In the genomic region with DNA sequence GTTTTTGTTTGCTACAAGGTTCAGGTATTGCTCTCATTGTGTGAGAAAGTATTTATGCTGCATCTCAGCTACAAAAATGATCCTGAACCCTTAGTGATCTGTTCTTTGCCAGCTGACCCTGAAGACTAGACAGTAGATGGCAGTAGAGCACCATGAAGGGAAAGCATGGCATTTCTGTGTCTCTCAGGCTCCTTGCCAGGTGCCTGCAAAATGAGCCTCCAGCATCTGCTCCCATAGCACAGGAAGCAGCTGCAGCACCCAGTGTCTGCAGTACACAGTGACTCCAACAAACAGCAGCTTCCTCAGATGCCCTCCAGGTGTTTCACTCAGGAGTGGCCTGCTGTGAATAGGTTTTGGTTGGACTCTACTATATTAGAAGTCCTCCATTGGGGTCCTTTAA, we compare ENCODE assay signal across 12 mouse cellular contexts. TPM values are rescaled to one million over a fixed set of nuclear protein-coding genes. Genes with fewer than 3 reads are reported as not detected.
A peak's percentile ranks its signal among the peaks of the same experiment; 100 is the strongest.
DNase-seq lines count a peak whose midpoint lies in the region; ATAC-seq and TF ChIP-seq lines count a peak whose summit lies in the region.
"Not testable (repeated sequence)": the region's sequence is repeated elsewhere in the genome, so short reads cannot be mapped to it uniquely, and the experiment has no call there.
"Had no signal": no experiment of that assay in that cellular context is flagged by ENCODE, and none has a peak within 500 bp of the region (broad histone marks: within the 10 kb centered on the region; RNA-seq: fewer than 3 reads in every experiment).

No protein-coding gene starts in this region.

- H3K27ac ChIP-seq in ES-E14 (ENCODE audit: insufficient read depth, low read depth, low read length, poor library complexity, severe bottlenecking); forebrain, postnatal 0 days (ENCODE audit: low read depth, low read length); hindbrain, embryonic 10.5 days; layer of hippocampus, adult 2 months; lung, postnatal 0 days (ENCODE audit: low read length): not testable (repeated sequence)

- peak; percentile 11 for DNase-seq in ES-E14 (ENCODE audit: low read depth, low spot score)
- peak; percentile 59 to 66 for DNase-seq in cerebellum, adult 18-20 months
- DNase-seq in forebrain, postnatal 0 days: peak; percentile 86
- DNase-seq in hindbrain, embryonic 10.5 days (ENCODE audit: low spot score): peak; percentile 12
- DNase-seq in layer of hippocampus, adult 2 months (ENCODE audit: low spot score in 2 of 2): peak; percentile 71 to 74
- DNase-seq in lung, postnatal 0 days (ENCODE audit: low spot score): peak; percentile 52
- peak; percentile 51 for DNase-seq in ovary, postnatal 14 days (ENCODE audit: low spot score)
- peak; percentile 74 for DNase-seq in thymus, postnatal 14 days

- TF ChIP-seq CTCF in forebrain, postnatal 0 days (IDR thresholded peaks at IDR 0.05; ENCODE audit: low read depth): peak; percentile 84
- TF ChIP-seq CTCF in layer of hippocampus, adult 2 months (conservative IDR thresholded peaks at IDR 0.05): peak; percentile 83
- peak; percentile 75 for TF ChIP-seq CTCF in lung, postnatal 0 days (IDR thresholded peaks at IDR 0.05)

- H3K9ac ChIP-seq in ES-E14 (ENCODE audit: insufficient read depth, low read depth, low read length, poor library complexity, severe bottlenecking); forebrain, postnatal 0 days; lung, postnatal 0 days (replicated peaks; ENCODE audit: low read depth): not testable (repeated sequence)

- in situ Hi-C loops in ES-E14 (cut with MboI; ENCODE audit: low sequenced_read_pairs in 2 of 2, unreplicated experiment in 2 of 2): not testable (repeated sequence)

- not testable (repeated sequence) for TF ChIP-seq EP300 in lung, postnatal 0 days (IDR thresholded peaks at IDR 0.05)

- H3K4me1 ChIP-seq in ES-E14 (ENCODE audit: control insufficient read depth in 2 of 2, insufficient read depth in 2 of 2, low read length in 2 of 2, poor library complexity in 1 of 2); forebrain, postnatal 0 days (ENCODE audit: insufficient read depth); hindbrain, embryonic 10.5 days (replicated peaks); lung, postnatal 0 days (ENCODE audit: insufficient read depth, low read depth, low read length): not testable (repeated sequence)

- not testable (repeated sequence) for H3K9me3 ChIP-seq in ES-E14 (ENCODE audit: control insufficient read depth, insufficient read depth, low read depth, low read length); forebrain, postnatal 0 days (ENCODE audit: low read length); hindbrain, embryonic 10.5 days; lung, postnatal 0 days (ENCODE audit: low read length)

- H3K36me3 ChIP-seq in ES-E14 (ENCODE audit: control insufficient read depth, insufficient read depth, low read length, poor library complexity, severe bottlenecking); forebrain, postnatal 0 days (ENCODE audit: insufficient read depth); hindbrain, embryonic 10.5 days; lung, postnatal 0 days (ENCODE audit: insufficient read depth, low read length): not testable (repeated sequence)

- not testable (repeated sequence) for H3K4me3 ChIP-seq in ES-E14 (ENCODE audit: insufficient read depth in 1 of 2, low read depth in 1 of 2, low read length in 2 of 2, poor library complexity in 1 of 2, severe bottlenecking in 1 of 2); forebrain, postnatal 0 days (ENCODE audit: low read depth, low read length); hindbrain, embryonic 10.5 days; layer of hippocampus, adult 2 months; lung, postnatal 0 days (ENCODE audit: low read depth, low read length)

- not testable (repeated sequence) for H3K27me3 ChIP-seq in forebrain, postnatal 0 days (ENCODE audit: insufficient read depth, low read length); hindbrain, embryonic 10.5 days (ENCODE audit: insufficient read depth, poor library complexity, severe bottlenecking); lung, postnatal 0 days (replicated peaks; ENCODE audit: insufficient read depth, low read length)

- peak; percentile 78 for ATAC-seq in forebrain, postnatal 0 days
- not testable (repeated sequence) for ATAC-seq in lung, postnatal 0 days

- H3K4me2 ChIP-seq in forebrain, postnatal 0 days (ENCODE audit: low read depth); lung, postnatal 0 days (replicated peaks; ENCODE audit: low read depth, low read length): not testable (repeated sequence)

RNA-seq across cellular contexts. Expression of a gene that starts 12.9 kb away (rescaled TPM):
- total RNA-seq in ES-E14 (2012; rRNA removed): not detected in 2 replicates
- total RNA-seq in forebrain, postnatal 0 days (2014; rRNA removed): not detected in 2 replicates
- not detected in 2 replicates for polyA plus RNA-seq in forebrain, postnatal 0 days (2015; fragmentation: Nextera tagmentation; extraction: Ambion mirVana)
- polyA plus RNA-seq in hindbrain, embryonic 10.5 days (2016; fragmentation: Nextera tagmentation; extraction: Ambion mirVana): not detected in 2 replicates
- total RNA-seq in layer of hippocampus, adult 2 months (2021): not detected
- polyA plus RNA-seq in lung, postnatal 0 days (2015; fragmentation: Nextera tagmentation; extraction: Ambion mirVana): not detected in 2 replicates
- total RNA-seq: adrenal gland, adult 18-20 months had no signal
- polyA plus RNA-seq: heart, embryonic 11.5 days; lung, embryonic 15.5 days; stomach, embryonic 15.5 days had no signal

RNA-seq across cellular contexts. Expression of a gene that starts 29.4 kb away (rescaled TPM):
- total RNA-seq in ES-E14 (2012; rRNA removed): not detected in 2 replicates
- total RNA-seq in forebrain, postnatal 0 days (2014; rRNA removed): not detected in 2 replicates
- not detected in 2 replicates for polyA plus RNA-seq in forebrain, postnatal 0 days (2015; fragmentation: Nextera tagmentation; extraction: Ambion mirVana)
- polyA plus RNA-seq in hindbrain, embryonic 10.5 days (2016; fragmentation: Nextera tagmentation; extraction: Ambion mirVana): not detected in 2 replicates
- total RNA-seq in layer of hippocampus, adult 2 months (2021): not detected
- polyA plus RNA-seq in lung, postnatal 0 days (2015; fragmentation: Nextera tagmentation; extraction: Ambion mirVana): not detected in 2 replicates
- total RNA-seq: adrenal gland, adult 18-20 months had no signal
- polyA plus RNA-seq: heart, embryonic 11.5 days; lung, embryonic 15.5 days; stomach, embryonic 15.5 days had no signal

Comparison
In these comparisons a context has a peak if more than half of its experiments do, and no peak if none do; other contexts are left out.
1. DNase-seq: peak in every context shown above with its lines; median percentile 86 in forebrain, postnatal 0 days; 74 in thymus, postnatal 14 days; 72 in layer of hippocampus, adult 2 months; 62 in cerebellum, adult 18-20 months; 52 in lung, postnatal 0 days; 51 in ovary, postnatal 14 days; 12 in hindbrain, embryonic 10.5 days; 11 in ES-E14.